Mouse (Mus musculus) cerebral cortex, adult 2 months (tissue): ENCODE measurements around the gene Gjb3.

Source experiments
- WGBS: fragments of 180-500 bp; shearing (Covaris S2); methylation state at CpG from one replicate; pipeline ENCODE4 v1.1.7; 2018; 5-methylcytosine and 5-hydroxymethylcytosine counted together

Gjb3 gene

DNA sequence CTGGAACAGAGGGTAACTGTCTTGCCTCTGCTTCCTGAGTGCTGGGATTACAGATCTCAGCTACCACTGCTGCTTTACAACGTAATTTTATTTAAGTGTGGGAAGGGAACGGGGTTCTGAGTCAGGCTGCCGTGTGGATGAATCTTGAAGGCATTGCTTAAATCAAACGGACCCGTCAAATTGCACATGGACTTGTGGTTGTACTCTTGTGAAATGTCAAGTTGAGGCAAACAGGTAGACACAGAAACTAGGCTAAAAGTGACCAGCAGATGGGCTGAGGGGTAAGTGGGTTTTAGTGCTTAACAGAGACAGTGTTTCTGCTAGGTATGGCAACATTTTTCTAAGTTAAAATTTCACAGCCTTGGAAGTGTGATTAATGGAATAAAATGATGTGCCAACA lies 7.0 kb upstream of the Gjb3 start:
- WGBS: 70% methylated on average over 5 of the region's 5 CpGs

DNA sequence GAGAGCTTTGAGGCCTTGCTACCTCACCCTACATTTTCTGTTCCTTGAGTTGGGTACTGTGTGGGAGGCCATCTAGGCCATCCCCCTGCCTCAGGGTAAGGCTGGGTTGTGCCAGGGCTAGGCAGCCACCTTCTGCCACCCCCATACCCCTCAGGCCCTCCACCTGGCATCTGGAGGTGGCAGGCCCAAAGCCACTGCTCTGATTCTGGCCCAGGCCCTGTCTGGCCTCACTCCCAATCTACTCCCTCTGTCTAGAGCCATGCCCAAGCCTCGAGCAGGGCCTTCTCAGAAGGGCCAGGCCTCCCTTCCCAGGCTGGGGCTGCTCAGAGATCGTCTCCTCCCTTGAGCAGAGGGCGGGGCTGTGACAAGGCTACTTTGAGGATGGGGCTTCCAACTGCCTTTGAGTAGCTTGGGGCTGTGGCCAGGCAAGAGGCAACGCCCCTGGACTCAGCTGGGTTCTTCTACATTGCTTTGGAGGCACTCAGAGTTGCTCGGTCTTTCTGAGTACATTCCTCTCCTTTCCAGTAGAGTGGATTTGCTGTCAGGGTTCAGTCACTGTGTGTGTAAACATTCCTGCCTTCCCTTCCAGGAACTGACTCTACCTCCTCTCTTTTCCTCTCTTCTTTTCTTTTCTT lies 4.3 kb upstream of the Gjb3 start:
- 73% methylated on average over 5 of the region's 5 CpGs for WGBS

DNA sequence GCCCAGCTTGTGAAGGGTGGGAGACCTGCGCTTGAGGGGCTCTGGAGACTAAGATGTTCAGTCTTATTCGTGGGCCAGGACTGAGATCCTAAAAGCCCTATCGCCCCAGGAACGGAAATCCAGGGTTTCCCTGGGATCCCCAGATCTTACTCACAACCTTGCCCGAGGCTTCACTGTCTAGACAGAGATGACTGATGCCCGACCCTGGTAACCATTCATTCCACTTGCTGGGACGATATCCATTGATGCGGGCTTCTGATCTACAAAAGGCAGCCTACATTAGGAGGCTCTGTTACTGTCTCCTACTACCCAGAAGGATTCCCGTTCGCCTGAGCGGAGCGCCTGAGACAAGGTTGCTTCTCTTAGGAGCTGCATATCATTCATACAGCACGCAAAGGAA lies 527 bp upstream of the Gjb3 start:
- 31% methylated on average over 13 of the region's 13 CpGs for WGBS

DNA sequence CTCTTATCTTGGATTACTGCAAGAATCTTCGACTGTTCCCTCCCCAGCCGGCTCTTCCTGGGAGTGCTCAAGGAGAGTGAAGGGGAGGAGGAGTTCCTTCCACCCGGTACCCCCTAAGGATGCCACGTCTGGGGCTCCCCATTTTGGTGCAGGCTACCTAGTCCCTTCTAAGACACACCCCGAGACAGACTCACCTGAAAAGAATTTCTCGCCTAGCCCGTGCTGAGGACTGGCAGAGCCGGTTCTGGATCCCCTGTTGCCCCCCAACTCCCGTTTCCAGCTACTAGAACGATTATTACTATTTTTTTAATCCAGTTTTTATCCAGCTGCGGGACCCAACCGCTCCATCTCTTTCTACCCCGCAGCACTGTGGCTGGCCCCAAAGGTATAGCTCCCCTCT lies 893 bp downstream of the Gjb3 start:
- 8% methylated on average over 13 of the region's 13 CpGs for WGBS

DNA sequence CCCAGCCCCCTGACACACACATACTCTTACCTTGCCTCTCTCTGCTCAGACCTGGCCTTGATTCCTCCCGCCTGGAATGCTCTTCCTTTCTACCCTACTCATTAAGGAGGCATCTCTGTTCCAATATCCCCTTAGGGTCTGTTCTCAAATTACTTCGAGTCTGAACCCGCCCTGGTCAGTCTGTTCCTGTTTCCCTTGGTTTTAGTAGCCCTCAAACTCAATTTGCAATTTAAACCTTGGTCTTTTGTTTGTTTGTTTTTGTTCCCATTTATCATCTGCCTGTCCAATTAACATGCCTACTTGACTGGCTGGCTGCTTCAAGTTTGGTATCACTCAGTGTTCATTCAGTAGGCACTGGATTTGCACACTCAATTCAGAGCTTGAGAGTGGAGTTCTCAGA lies 1.6 kb downstream of the Gjb3 start:
- 50% methylated on average over 3 of the region's 3 CpGs for WGBS

DNA sequence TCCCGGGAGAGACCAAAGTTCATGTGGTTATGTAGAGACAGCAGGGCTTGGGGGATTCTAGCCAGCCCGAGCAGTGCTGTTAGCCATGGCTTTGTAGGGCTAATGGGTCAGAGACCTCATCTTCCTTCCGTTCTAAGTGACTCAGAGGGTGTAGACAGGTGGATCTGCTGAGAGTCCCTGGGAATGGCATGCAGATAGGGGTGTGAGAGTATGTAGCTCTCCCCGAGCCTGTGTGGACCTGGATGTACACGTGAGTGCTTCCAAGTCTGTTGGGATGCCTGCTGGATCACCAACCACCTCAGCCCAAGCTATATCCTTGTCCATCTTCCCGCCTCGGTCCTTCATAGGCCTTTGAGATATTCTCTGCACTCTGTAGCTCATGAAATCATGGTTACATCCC lies 2.3 kb downstream of the Gjb3 start:
- 80% methylated on average over 7 of the region's 7 CpGs for WGBS

DNA sequence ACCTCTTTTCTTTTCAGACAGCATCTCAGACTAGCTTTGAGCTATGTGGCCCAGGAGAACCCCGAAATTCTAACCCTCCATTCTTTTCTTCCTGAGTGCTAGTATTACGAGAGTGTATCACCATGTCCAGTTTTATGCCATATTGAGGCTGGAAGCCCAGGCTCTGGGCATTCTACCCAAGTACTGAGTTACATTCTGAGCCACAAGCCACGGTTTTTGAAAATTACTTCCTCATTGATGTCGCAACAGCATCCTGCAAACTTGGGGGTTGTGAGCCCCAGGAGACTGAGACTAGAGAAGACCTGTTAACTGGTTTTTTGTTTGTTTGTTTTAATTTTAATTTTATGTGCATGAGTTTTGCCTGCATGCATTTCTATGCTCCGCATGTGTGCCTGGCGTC lies 2.9 kb downstream of the Gjb3 start:
- WGBS: 71% methylated on average over 6 of the region's 6 CpGs

DNA sequence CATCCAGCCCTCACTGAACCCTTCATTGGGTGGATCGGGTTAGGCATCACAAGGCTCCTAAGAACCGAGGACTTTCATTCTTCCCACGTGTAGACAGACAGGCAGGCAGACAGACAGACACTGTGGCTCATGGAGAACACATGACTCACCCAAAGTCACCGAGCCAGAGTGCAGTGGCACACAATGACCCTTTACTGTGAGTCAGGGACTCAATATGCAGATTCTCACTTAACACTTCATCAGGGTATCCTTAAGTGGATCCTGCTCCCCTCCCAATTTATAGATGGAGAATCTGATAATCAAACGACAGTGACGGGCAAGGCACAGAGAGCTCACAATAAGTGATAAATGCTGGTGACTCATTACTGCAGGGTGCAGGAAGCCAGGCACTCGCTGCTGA lies 3.4 kb downstream of the Gjb3 start:
- WGBS: 65% methylated on average over 7 of the region's 7 CpGs

DNA sequence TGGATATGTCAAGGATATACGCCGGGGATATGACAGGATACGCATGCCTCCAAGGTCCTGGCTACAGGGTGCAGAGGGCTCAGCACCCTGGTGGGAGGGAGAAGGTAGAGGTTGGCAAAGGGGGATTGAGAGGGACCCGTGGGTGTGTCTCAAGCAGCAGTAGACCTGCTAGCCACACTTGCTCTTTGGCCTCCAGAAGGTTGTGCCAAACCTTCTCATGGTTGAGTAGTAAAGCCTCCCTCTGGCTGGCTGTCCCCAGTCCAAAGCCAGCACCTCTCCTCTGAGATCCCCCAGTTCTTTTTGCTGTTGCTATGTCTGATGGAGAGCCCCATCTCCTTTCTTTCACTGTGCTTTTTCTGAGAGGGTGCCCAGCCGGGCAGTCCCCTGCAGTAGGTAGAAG lies 5.4 kb downstream of the Gjb3 start:
- WGBS: 85% methylated on average over 5 of the region's 5 CpGs

DNA sequence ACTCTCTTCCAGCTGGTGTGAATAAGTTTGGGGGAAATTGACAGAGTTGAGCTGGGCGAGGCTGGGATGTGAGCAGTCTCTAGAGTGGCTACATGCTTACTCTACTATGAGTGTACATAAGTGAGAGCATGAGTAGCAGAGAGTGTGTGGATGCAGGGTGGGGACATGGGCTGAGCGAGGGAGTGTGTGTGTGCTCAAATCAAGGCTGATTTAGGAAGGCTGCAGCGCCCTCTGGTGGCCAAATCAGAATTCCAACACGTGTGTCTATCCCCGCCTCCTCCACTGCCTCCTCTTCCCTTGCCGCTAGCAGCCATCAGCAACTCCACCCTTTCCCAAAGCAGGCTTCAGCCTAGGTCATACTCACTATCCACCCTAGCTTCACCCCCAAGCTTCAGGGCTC lies 5.9 kb downstream of the Gjb3 start:
- WGBS: 5% methylated on average over 6 of the region's 6 CpGs

DNA sequence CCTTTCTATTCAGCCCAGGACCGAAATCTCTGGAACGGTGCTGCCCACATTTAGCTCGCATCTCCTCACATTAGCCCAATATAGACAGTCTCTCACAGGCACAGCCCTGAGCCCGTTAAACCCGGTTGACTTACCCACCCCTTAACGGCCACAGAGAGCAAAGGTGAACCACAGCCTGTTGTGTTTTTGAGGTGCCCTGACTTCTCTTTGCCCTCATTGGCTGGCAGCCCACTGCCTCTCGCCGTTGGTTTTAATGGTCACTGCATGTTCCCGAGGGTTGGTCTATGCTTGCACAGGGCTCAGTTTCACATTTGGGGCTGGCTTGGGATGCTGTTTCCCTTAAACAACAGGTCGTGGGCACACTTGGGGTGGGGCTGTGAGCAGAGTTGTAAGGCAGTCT lies 6.3 kb downstream of the Gjb3 start:
- 61% methylated on average over 10 of the region's 10 CpGs for WGBS

DNA sequence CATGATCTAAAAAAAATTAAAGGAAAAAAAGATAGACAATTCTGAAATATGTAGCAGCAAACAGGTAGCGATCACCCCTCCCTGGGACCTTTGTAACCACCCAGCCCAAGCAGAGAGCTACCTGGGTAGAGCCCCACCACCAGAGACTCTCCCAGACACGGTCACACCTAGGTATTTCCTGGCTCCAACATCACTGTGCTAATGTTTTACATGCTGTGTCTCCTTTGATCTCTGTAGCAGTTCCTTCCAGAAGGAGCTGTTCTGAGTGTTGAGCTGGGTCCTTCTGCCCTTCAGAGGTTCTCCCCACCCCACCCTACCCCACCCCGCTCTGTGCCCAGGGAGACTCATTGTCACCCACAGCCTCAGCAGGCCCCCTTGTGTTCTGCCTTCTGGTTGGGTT lies 7.0 kb downstream of the Gjb3 start:
- 89% methylated on average over 3 of the region's 3 CpGs for WGBS

DNA sequence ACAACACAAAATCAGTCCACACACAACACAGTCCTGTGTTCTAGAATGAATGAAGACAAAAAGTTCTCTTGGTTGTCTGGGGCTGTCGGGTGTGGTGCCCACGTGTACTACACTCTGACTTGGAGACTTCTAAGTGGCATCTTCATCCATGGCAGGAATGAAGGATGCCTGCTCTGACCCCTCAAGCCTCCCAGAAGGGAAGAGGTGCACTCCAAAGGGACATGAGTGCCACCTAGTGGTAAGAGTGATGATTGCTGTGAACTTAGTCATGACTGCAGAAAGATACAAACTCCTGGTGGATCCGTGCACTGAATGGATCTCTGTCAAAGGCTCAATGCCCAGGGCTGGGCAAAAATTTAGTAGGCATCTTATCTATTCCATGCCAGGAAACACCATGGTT lies 11.0 kb downstream of the Gjb3 start:
- 5% methylated on average over 3 of the region's 3 CpGs for WGBS

DNA sequence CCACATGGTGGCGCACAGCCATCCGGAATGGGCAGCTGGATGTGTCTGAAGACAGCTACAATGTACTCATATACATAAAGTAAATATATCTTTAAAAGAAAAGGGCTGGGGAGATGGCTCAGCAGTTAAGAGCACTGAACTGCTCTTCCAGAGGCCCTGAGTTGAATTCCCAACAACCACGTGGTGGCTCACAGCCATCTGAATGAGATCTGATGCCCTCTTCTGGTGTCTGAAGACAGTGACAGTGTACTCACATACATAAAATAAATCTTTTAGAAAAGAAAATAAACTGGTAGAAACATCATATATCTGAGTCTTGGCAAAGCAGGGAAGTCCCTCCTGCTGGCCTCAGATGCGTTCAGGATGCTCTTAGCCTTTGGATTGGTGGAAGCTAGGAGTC lies 13.5 kb downstream of the Gjb3 start:
- WGBS: 57% methylated on average over 4 of the region's 4 CpGs

DNA sequence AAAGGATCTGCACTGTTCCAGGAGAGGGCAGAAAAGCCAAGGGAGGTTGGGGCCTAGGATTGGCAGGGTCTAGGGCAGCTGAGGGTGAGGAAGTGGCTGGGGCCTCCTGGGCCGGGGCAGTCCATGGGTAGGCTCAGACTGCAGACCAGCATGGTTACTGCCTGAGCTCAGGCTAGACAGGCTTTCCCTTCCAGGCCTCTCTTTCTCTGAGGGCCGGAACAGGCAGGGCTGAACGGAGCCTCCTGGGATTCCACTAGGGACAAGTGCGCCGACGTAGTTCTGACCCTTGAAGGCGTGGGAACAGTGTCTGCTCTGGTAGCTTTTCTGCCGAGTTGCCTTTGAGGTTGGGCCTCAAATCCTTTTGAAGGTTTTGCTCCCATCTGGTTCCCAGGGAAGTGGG lies 14.9 kb downstream of the Gjb3 start:
- WGBS: 90% methylated on average over 8 of the region's 8 CpGs

DNA sequence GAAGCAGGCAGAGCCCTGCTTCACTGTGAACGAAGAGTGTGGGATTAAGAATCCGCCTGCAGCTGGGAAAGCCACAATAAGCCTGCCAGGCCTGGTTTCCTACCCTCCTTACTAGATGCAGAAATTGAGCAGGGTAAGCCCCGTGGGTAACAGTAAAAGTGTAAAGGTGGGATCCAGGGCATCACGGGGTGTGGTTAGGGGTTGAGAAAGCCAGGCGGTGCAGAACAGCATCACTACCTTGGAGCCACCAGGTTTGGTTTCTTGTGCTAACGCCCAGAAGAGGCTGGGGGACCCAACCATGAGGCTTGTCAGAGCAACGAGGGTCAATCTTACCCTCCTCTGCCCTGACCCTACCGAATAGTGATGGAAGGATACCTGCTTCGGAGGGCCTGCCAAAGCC lies 16.1 kb downstream of the Gjb3 start:
- WGBS: 54% methylated on average over 9 of the region's 9 CpGs

DNA sequence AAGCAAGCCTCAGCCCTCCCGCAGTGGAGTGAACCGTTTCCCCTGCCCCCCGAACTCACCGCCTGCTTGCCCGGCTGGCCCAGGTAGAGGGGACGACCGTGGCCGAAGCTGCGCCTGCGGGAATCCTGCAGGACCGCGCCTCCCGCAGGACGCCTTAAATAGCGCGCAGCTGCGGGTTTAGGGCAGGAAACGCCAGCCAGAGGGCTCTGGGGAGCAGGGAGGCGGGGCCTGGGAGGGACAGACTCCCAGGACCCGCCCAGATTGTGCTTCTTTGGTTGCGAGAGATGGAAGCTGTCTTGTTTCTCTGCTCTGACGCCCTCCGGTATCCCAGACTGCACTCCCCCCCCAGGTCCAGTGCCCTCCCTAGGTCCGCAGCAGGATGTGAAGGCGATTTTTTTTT lies 16.8 kb downstream of the Gjb3 start, which contains the start of gene Gja4:
Gene Gja4, minus strand, starts transcription at position 179 of the 400 bp plus-strand sequence.
- under 1% methylated on average over 25 of the region's 25 CpGs for WGBS

DNA sequence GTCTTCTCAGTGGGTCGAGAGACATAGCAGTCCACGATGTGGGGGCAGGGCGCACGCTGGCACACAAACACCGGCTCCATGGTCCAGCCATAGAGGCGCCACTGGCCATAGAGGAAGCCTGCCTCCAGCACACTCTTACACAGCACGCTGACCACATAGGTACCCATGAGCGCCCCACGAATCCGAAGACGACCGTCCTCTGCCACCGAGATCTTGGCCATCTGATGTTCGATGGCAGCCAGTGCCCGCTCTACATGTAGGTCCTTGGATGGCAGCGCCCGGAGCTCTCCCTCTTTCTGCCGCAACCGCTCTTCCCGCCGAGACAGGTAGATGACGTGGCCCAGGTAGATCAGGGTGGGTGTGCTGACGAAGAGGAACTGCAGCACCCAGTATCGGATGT lies 18.3 kb downstream of the Gjb3 start:
- WGBS: 77% methylated on average over 24 of the region's 24 CpGs

DNA sequence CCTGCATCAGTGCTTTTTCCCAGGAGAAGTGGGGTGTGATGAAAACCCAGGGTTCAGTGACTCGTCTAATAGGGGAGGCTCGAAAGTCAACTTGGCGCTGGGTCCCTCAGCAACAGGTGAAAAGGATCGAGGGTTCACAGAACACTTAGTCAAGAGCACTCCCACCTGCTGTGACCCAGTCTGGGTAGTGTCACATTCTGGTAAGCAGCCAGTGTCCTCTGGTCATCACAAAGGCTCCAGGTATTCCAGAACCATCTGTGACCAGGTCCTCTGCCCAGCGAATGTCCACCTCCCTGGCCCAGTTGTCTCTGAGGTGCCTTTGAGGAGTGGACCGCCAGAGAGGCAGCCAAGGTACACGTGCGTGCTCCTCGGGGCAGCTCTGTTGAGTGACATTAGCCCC lies 19.1 kb downstream of the Gjb3 start:
- 78% methylated on average over 9 of the region's 9 CpGs for WGBS

DNA sequence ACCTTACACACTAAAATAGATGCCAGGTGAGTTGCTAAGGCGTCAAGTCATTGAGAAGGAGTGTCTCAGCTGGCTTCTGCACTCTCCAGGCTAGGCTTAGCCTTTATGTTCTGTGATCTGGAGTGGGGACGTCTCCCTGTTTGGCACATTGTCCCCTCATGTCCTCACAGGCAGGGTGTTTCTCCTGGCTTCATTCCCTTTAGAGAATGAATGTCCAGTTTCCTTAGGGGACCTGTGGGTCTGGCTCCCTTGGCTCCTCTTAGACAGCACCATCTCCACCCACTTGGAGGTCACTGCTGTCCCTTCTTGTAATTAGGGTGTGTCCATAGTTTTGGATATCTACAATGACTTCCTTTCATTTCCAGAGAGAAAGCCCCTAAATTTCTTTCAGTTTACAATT lies 23.7 kb downstream of the Gjb3 start:
- WGBS: 65% methylated on average over 2 of the region's 2 CpGs

DNA sequence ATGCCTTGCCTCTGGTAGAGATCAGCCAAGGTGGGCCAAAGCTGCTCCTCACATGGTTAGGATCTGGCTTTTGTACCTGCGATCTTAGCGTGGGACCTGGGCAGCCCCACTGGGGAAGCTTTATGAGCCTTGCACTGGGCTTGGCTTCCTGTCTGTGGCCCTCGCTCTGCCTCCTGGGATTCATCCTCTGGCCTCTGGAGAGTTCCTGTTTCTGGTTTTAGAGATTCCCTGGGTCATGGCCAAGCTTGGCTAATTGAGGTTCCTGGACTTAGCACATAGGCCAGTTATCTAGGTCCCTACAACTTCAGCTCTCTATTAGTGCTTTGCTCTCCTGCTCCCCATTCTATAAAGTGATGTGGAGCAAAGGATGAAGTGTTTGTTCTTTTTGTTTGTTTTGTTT lies 26.8 kb downstream of the Gjb3 start:
- WGBS: 67% methylated on average over 3 of the region's 3 CpGs

DNA sequence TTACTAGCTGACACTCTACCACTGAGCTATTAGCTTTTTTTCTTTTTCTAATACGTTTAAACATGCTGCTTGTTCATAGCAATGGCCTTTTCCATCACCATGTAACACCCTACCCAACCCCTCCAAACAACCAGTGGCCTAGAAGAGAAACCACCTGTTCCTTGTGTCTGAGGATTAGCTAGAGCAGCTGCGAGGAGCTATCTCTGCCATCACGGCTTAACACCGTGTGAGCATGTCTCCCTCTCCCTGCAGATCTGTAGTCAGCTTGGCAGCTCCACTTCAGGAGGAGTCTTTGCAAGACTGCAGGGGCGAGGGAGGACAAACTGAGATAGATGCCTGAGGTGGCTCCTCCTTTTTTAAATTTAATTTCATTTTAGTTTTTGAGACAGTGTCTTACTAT lies 30.1 kb downstream of the Gjb3 start:
- 60% methylated on average over 5 of the region's 5 CpGs for WGBS

DNA sequence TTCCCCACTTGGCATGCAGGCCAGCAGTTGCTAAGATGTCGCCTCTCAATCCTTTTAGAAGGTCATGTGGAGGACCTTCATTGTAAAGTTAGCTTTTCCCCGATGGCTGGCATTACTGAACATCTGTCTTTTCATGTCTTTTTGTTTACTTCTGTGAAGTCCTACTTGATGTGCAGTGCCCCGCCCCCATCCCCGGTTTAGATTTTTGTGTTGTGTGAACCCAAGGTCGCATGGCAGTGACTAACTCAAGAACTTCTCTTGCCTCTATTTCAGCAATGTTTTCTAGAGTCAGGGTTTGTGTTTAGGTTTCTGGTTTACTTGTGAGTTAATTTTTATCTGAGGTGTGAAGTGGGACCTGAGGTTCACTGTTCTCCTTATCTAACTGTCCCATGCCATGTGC lies 38.0 kb downstream of the Gjb3 start:
- 87% methylated on average over 5 of the region's 5 CpGs for WGBS

DNA sequence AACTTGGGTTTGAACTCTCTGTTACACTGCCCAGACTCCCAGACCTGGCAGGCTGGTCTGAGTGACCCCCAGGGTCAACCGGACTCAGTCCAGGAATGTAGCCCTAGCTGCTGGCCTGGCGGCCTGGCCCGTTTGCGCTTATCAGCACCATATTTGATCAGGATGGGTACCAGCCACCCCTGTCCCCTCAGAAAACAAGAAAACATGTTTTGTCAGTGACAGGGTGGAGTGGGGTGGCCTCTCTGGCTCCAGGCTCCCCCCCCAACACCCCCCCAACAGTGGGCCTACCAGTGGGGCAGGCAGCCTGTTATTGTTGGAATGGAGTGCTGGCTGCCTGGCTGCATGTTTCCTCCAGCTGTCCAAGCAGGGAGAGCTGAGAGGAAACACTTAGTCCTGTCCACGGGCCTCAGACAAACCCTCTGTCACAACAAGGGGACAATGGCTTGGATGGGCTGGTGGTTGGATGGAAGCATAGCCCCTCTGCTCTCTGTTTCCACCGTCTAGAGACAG lies 41.5 kb downstream of the Gjb3 start:
- WGBS: 72% methylated on average over 6 of the region's 6 CpGs
